Mouse (Mus musculus): ENCODE results near the gene Wdr1. TPM values are rescaled to one million over a fixed set of nuclear protein-coding genes. Genes with fewer than 3 reads are reported as not detected.

Wdr1 gene
- polyA plus RNA-seq, 1 experiment from 2014 or later = 188 TPM

- peaks cover 37% of the 10 kb centered on the region for H3K4me1 ChIP-seq (replicated peaks)
- H3K27ac ChIP-seq = peak overlapping the region; percentile 98
- H3K4me2 ChIP-seq = peak overlapping the region; percentile 83
- H3K9me3 ChIP-seq = no peaks in the 10 kb centered on the region
- H3K27me3 ChIP-seq = no peaks in the 10 kb centered on the region
- 1% methylated on average over 40 of the region's 41 CpGs for WGBS
- H3K9ac ChIP-seq (replicated peaks) = peak overlapping the region; percentile 91
- peak overlapping the region; percentile 92 for H3K4me3 ChIP-seq (replicated peaks)
- peaks cover 40% of the 10 kb centered on the region for H3K36me3 ChIP-seq
- peak; percentile 50 for ATAC-seq (ENCODE audit: insufficient number of reproducible peaks, insufficient read depth, low FRiP score, low TSS enrichment, low read depth)
Measured at GRCm38 (mm10) chr5:38560586-38561425, 2.2 kb downstream of the Wdr1 start.

GRCm38 (mm10) chr5:38558831-38559230, 4.2 kb downstream of the Wdr1 start:
- ATAC-seq (ENCODE audit: insufficient number of reproducible peaks, insufficient read depth, low FRiP score, low TSS enrichment, low read depth) = no peak
- no peak overlapping the region for H3K4me3 ChIP-seq (replicated peaks)
- peak overlapping the region; percentile 42; the same call in 1 of the 2 replicates for H3K27ac ChIP-seq
- no peaks in the 10 kb centered on the region for H3K27me3 ChIP-seq
- H3K9me3 ChIP-seq = no peaks in the 10 kb centered on the region
- no peak overlapping the region for H3K9ac ChIP-seq (replicated peaks)
- WGBS = 92% methylated on average over 5 of the region's 5 CpGs
- H3K4me1 ChIP-seq (replicated peaks) = peaks cover 37% of the 10 kb centered on the region
- H3K36me3 ChIP-seq = peaks cover 59% of the 10 kb centered on the region
- H3K4me2 ChIP-seq = no peak overlapping the region

GRCm38 (mm10) chr5:38557811-38558210, 5.2 kb downstream of the Wdr1 start:
- no peak overlapping the region for H3K4me2 ChIP-seq
- no peak overlapping the region for H3K9ac ChIP-seq (replicated peaks)
- H3K36me3 ChIP-seq = peaks cover 69% of the 10 kb centered on the region
- H3K27ac ChIP-seq = 0 out of 2 replicates have a peak overlapping the region, but pooled peaks have one; percentile 1
- H3K9me3 ChIP-seq = no peaks in the 10 kb centered on the region
- H3K4me3 ChIP-seq (replicated peaks) = no peak overlapping the region
- no peaks in the 10 kb centered on the region for H3K27me3 ChIP-seq
- H3K4me1 ChIP-seq (replicated peaks) = peaks cover 32% of the 10 kb centered on the region
- ATAC-seq (ENCODE audit: insufficient number of reproducible peaks, insufficient read depth, low FRiP score, low TSS enrichment, low read depth) = no peak
- 92% methylated on average over 4 of the region's 4 CpGs for WGBS

GRCm38 (mm10) chr5:38556406-38556805, 6.6 kb downstream of the Wdr1 start:
- Histone ChIP-seq H3K27me3 (no peaks in the 10 kb centered on the region), H3K4me3 (replicated peaks) (no peak overlapping the region), H3K9me3 (no peaks in the 10 kb centered on the region), H3K4me1 (replicated peaks) (peaks cover 26% of the 10 kb centered on the region), H3K27ac (no peak overlapping the region), H3K36me3 (peaks cover 81% of the 10 kb centered on the region), H3K4me2 (no peak overlapping the region), H3K9ac (replicated peaks) (no peak overlapping the region)
- ATAC-seq (ENCODE audit: insufficient number of reproducible peaks, insufficient read depth, low FRiP score, low TSS enrichment, low read depth) = no peak
- 89% methylated on average over 3 of the region's 3 CpGs for WGBS

GRCm38 (mm10) chr5:38553953-38554352, 9.1 kb downstream of the Wdr1 start:
- no peaks in the 10 kb centered on the region for H3K9me3 ChIP-seq
- WGBS = 51% methylated on average over 3 of the region's 3 CpGs
- H3K4me2 ChIP-seq = no peak overlapping the region
- peaks cover 7% of the 10 kb centered on the region for H3K4me1 ChIP-seq (replicated peaks)
- no peak overlapping the region for H3K4me3 ChIP-seq (replicated peaks)
- H3K36me3 ChIP-seq = peaks cover 93% of the 10 kb centered on the region
- no peak overlapping the region for H3K9ac ChIP-seq (replicated peaks)
- H3K27ac ChIP-seq = no peak overlapping the region
- no peak for ATAC-seq (ENCODE audit: insufficient number of reproducible peaks, insufficient read depth, low FRiP score, low TSS enrichment, low read depth)
- H3K27me3 ChIP-seq = no peaks in the 10 kb centered on the region

GRCm38 (mm10) chr5:38553491-38553890, 9.5 kb downstream of the Wdr1 start:
- no peaks in the 10 kb centered on the region for H3K9me3 ChIP-seq
- H3K4me3 ChIP-seq (replicated peaks) = no peak overlapping the region
- ATAC-seq (ENCODE audit: insufficient number of reproducible peaks, insufficient read depth, low FRiP score, low TSS enrichment, low read depth) = no peak
- WGBS = 92% methylated on average over 4 of the region's 4 CpGs
- no peaks in the 10 kb centered on the region for H3K27me3 ChIP-seq
- H3K36me3 ChIP-seq = peaks cover 93% of the 10 kb centered on the region
- no peak overlapping the region for H3K9ac ChIP-seq (replicated peaks)
- peaks cover 3% of the 10 kb centered on the region; the same call in 1 of the 2 replicates for H3K4me1 ChIP-seq (replicated peaks)
- H3K27ac ChIP-seq = no peak overlapping the region
- H3K4me2 ChIP-seq = no peak overlapping the region

- Histone ChIP-seq H3K4me1 (replicated peaks) (no peaks in the 10 kb centered on the region; the same call in 1 of the 2 replicates), H3K4me2 (no peak overlapping the region), H3K4me3 (replicated peaks) (no peak overlapping the region), H3K9ac (replicated peaks) (no peak overlapping the region), H3K27me3 (no peaks in the 10 kb centered on the region), H3K36me3 (peaks cover 93% of the 10 kb centered on the region), H3K9me3 (no peaks in the 10 kb centered on the region), H3K27ac (no peak overlapping the region)
- 83% methylated on average over 3 of the region's 3 CpGs for WGBS
- ATAC-seq (ENCODE audit: insufficient number of reproducible peaks, insufficient read depth, low FRiP score, low TSS enrichment, low read depth) = no peak
Measured at GRCm38 (mm10) chr5:38552615-38553014, 10.4 kb downstream of the Wdr1 start.

GRCm38 (mm10) chr5:38550221-38550768, 12.7 kb downstream of the Wdr1 start:
- Histone ChIP-seq H3K9ac (replicated peaks) (no peak overlapping the region), H3K27ac (peak overlapping the region; percentile 25; the same call in 1 of the 2 replicates), H3K4me2 (no peak overlapping the region), H3K4me1 (replicated peaks) (no peaks in the 10 kb centered on the region; the same call in 1 of the 2 replicates), H3K36me3 (peaks cover 97% of the 10 kb centered on the region), H3K27me3 (no peaks in the 10 kb centered on the region), H3K4me3 (replicated peaks) (no peak overlapping the region), H3K9me3 (no peaks in the 10 kb centered on the region)
- no peak for ATAC-seq (ENCODE audit: insufficient number of reproducible peaks, insufficient read depth, low FRiP score, low TSS enrichment, low read depth)
- WGBS = 90% methylated on average over 1 of the region's 1 CpGs

GRCm38 (mm10) chr5:38549461-38549909, 13.5 kb downstream of the Wdr1 start:
- H3K9ac ChIP-seq (replicated peaks) = no peak overlapping the region
- no peak overlapping the region for H3K4me2 ChIP-seq
- peak overlapping the region; percentile 25; the same call in 1 of the 2 replicates for H3K27ac ChIP-seq
- ATAC-seq (ENCODE audit: insufficient number of reproducible peaks, insufficient read depth, low FRiP score, low TSS enrichment, low read depth) = 0 out of 2 replicates have a peak, but pooled peaks have one; percentile 9
- H3K9me3 ChIP-seq = no peaks in the 10 kb centered on the region
- 92% methylated on average over 3 of the region's 3 CpGs for WGBS
- no peaks in the 10 kb centered on the region for H3K27me3 ChIP-seq
- peaks cover 97% of the 10 kb centered on the region for H3K36me3 ChIP-seq
- H3K4me1 ChIP-seq (replicated peaks) = no peaks in the 10 kb centered on the region; the same call in 1 of the 2 replicates
- H3K4me3 ChIP-seq (replicated peaks) = no peak overlapping the region

GRCm38 (mm10) chr5:38547375-38547774, 15.6 kb downstream of the Wdr1 start:
- Histone ChIP-seq H3K9ac (replicated peaks) (no peak overlapping the region), H3K36me3 (peaks cover 99% of the 10 kb centered on the region), H3K4me1 (replicated peaks) (no peaks in the 10 kb centered on the region; the same call in 1 of the 2 replicates), H3K9me3 (no peaks in the 10 kb centered on the region), H3K4me2 (no peak overlapping the region), H3K27ac (no peak overlapping the region), H3K4me3 (replicated peaks) (no peak overlapping the region), H3K27me3 (no peaks in the 10 kb centered on the region)
- WGBS = 81% methylated on average over 6 of the region's 6 CpGs
- no peak for ATAC-seq (ENCODE audit: insufficient number of reproducible peaks, insufficient read depth, low FRiP score, low TSS enrichment, low read depth)

All from limb, embryonic 12.5 days (tissue).